Mouse (Mus musculus): Measurements from ENCODE around the gene Hspa1a.

Gene Hspa1a

DNA sequence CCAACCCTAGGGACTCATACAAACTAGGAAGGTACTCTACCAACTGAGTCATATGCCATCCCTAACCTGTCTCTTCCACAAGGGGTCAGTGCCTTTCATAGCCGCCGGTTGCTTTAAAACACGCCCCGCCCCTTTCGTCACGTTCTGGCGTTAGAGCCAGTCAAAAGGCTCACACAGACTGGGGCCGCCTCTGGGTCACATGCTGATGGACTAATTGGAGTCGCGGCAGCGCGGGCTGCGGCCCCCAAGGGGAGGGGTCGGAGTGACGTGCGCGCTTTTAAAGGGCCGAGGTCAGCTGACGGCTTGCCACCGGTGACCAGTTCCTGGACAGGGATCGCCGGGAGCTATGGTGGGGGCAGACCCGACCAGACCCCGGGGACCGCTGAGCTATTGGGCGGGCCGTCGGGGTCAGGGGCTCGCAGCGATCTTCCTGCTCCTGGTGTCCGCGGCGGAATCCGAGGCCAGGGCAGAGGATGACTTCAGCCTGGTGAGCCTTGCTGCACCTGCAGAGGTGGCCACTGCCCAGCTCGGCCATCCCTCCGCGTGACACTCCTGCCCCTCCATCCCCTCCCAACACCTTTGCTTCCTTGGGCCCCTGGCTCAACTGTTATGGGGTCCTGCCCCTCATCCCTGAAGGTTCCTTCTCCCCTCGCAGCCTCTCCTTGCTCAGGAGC, 40.8 kb downstream of the Hspa1a start, which contains the start of gene Neu1:
Gene Neu1 (plus strand): TSS at position 193 of the 674 bp plus-strand sequence.
- in situ Hi-C loops (cut with MboI; ENCODE audit: unreplicated experiment in 2 of 2): loop anchor here in 1 of 2 experiments (25.0 kb wide), 1 partner anchor 294 kb away; the partner anchor contains the start of genes Atf6b, Fkbpl, Ppt2 and Prrt1

DNA sequence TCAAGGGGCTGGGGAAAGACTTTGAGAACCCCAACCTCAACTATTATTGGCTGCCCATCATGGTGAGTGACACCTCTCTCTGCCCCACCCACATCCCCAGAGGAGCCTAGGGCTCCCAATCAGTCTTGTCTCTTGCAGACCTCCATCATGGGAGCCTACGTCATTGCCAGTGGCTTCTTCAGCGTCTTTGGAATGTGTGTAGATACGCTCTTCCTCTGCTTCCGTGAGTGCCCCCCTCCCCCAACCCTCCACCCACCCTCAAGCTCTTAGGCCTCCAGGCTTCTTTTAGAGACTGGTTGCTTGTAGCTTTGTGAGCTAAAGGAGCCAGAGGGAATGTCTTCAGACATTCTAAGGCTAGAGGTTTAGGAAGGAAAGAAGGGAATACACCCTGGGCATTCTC, 43.1 kb downstream of the Hspa1a start:
- in situ Hi-C loops (cut with MboI; ENCODE audit: unreplicated experiment in 2 of 2): loop anchor here in 1 of 2 experiments (25.0 kb wide), 1 partner anchor 292 kb away; the partner anchor contains the start of genes Atf6b, Fkbpl, Ppt2 and Prrt1

DNA sequence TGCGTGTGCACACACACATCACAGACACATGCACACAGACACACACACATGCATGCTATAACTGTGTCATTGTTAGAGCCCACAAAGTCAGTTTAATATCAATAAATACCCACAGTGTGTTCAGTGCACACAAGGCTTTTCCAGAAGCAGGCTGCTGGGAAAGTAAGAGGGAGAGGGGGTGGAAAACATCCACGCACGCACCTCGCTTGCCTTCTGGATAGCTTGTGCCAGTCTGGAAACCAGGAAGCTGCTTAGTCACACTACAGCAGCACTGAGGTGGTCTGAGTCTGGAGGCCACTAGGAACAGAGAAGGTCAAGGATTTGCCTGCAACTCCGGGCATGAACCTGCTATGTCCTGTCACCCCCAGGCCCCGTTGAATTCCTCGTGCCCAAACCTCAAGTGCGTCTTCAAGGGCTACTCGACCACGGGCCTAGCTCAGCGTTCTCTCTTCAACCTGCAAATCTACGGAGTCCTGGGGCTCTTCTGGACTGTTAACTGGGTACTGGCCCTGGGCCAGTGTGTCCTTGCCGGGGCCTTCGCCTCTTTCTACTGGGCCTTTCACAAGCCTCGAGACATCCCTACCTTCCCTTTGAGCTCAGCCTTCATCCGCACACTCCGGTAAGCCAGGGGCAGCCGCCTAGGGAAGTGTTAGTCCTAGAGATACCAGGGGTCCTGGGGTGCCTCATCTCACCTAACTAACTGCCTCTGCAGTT, 44.5 kb downstream of the Hspa1a start:
- in situ Hi-C loops (cut with MboI; ENCODE audit: unreplicated experiment in 2 of 2): loop anchor here in 1 of 2 experiments (25.0 kb wide), 1 partner anchor 290 kb away; the partner anchor contains the start of genes Atf6b, Fkbpl, Ppt2 and Prrt1

DNA sequence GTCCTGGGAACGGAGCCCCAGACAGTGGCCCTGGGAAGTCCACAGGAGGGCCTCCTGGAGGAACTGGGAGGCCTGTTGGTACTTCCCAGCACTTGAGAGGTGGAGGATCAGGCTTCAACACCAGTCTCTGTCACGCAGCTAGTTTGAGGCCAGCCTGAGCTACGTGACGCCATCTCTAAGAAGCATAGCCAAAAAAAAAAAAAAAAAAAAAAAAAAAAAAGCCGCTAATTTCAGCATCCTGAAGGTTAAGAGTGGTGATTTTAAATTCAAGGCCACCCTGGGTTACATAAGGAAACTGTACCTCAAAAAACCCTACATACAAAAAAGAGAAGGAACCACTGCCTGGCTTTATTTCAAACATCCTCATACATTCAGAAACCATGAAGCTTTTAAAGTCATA, 47.7 kb downstream of the Hspa1a start:
- in situ Hi-C loops (cut with MboI; ENCODE audit: unreplicated experiment in 2 of 2): no loop called here

DNA sequence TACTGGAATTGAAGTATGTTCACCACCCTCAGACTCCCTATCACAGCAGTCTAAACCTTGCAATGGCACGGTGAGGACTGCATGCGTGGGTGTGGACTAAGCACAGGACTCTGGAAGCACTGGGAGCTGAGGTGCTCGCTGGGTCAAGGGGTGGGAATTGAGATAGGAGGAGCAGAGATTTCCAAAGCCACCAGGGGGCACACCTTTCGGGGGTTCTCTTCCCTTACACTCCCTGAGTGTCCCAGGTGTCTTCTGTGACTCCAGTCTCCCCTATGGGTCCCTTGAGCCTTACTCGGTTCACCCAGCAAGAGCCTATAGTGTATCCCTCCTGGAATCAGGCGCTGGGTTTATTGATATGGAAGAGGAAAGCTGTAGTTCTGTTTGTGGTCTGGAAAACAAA, 49.0 kb downstream of the Hspa1a start:
- in situ Hi-C loops (cut with MboI; ENCODE audit: unreplicated experiment in 2 of 2): no loop called here
